Mouse (Mus musculus): ENCODE data around the gene Defb21.

Gene Defb21

DNA sequence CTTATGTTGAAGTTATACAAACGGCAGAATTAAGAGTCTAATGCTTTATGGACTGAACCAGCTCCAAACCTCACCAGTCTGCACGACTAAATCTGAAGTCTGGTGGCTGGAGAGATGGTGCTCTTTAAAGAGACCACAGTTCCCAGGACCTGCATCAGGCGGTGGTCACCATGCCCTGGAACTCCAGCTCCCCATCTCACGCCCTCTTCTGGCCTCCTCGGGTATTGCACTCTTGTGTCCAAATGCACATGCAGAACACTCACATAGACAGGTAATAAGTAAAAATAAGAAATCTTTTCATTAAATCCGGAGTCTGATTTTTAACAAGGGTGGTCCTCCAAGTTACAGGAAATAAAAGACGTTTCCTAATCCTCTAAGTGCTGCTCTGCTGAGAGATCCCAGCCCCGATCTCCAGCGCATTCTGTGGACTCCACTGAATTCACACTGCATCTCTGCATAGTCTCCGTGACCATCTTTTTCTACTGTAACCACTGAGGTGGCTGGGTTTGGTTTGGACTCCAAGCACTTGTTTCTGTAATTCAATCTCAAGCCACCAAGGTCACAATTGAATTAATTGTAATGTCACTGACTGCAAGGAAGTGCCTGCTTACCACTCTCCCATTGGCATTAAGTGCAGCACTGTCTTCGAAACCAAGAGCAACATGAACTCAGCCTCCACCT, at the start of gene Defb21:
Gene Defb21, plus strand, starts transcription at position 631 of the 681 bp plus-strand sequence.
- DNase-seq (ENCODE audit: low spot score), result no peak

DNA sequence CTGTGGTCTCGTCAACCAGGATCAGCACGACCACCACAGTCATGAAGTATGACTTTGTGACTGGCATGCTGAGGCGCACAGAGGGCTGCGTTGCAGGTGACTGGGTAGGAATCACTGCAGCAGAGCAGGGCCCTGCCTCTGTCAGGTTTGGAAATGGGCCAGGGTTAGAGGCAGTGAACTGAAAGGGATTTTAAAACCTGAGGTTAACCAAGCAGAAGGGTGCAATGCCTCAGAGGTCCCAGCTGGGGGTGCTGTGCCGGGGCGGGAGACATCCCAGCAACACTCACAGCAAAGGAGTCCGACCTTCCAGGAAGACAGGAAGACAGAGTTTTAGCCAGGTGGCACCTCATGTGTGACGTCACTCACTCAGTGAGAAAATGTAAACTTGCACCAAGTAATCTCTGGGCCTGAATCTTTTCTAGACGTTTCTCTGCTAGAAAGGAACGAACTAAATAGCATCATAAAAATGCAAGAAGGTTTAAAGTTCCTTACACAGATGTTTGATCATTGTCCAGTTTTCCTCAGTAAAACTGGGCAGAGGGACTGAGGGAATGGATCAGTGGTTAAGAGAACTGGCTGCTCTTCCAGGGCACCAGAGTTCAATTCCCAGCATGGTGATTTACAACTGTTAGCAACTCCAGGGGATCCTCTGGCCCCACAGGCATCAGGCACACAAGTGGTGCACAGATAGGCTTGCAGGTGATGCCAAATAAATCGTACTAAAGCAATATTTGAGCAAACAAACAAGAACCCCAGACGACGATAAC, 32.4 kb upstream of the Defb21 start, which contains the start of gene Defb29:
Gene Defb29, minus strand, starts transcription at position 155 of the 767 bp plus-strand sequence.
- DNase-seq (ENCODE audit: low spot score), result no peak

DNA sequence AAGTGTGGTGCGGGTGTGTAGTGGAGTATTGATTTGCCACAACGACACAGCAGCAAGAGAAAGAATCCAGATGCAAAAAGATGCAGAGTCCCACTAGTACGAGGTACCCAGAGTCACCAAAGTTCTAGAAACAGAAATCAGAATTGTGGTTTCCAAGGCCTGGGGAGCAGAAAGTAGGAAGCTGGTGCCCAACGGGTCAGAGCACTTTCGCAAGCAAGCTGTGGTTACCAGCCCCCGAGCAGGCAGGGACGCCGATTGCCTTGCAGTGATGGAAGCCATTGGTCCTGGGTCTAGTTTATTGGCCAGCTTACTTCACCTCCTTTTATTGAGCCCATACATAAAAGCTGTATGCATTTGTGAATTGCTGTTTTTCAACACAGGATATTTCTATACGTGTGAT, 30.6 kb upstream of the Defb21 start:
- no peak for DNase-seq (ENCODE audit: low spot score)

DNA sequence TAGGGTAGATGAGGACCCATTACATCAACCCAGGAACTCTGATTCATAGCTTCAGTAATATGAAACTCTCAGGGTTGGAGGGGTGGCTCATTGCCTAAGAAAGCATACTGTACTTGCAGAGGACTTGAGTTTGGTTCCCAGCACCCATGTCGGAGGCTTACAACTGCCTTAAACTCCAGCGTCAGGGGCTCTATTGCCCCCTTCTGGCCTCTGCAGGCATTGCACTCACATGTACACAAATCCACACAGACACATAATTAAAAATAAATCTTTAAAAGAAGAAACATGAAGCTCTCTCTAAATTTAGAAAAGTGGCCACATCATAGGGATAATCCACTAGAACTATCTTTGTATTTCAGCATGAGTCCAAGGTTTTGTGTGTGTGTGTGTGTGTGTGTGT, 29.6 kb upstream of the Defb21 start:
- no peak for DNase-seq (ENCODE audit: low spot score)

DNA sequence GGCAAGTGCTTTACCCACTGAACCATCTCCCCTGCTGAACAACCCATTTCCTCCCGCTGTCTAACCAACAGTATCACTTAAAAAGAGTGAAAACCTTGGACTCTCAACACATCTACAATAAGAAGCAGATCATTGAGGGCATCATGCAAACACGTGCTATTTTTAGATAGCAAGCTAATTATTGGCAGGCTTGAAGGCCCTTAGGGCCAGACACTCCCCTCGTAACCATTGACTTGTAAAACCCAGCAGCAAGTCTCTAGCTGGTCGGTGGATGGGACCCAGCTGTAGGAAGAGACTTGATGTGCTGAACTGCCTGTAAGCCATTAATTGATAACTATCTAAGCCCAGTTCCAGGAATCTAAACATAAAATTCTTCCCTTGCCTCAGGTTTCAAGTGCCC, 29.1 kb upstream of the Defb21 start:
- DNase-seq (ENCODE audit: low spot score), result no peak

DNA sequence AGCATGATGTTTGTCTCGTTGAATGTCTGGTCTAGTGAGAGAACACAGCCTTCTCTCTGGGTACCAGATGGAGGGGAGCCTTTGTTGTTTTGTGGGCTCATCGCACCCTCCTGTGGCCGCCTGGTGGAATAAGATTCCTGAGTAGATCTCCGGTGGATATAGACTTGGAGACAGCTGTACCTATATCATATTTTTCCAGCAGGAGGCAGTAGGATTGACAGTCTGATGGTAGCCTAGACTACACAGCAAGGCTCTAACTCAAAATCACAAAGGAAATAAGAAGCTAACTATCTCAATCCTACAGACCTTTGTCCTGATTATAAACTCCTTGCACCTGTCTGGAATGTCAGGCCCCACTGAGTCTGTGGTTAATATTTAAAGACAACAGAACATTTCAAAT, 27.9 kb upstream of the Defb21 start:
- no peak for DNase-seq (ENCODE audit: low spot score)

DNA sequence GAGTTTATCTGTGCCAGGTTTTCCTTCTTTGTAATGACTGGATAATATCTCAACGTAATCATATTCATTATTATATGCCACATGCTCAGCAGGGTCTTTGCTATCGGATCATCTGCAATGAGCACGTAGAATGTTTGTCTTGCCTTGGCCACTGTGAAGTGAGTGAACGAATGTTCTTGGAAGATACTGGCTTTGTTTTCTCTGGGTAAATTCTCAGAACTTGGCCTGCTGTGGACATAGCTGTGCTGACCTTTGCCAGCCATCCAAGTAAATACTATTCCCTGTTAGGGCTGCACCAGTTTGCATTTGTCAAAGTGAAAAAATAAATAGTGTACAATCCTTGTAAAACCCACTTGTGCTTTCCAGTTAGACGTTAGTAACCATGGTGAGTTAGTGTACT, 24.4 kb upstream of the Defb21 start:
- DNase-seq (ENCODE audit: low spot score), result no peak

DNA sequence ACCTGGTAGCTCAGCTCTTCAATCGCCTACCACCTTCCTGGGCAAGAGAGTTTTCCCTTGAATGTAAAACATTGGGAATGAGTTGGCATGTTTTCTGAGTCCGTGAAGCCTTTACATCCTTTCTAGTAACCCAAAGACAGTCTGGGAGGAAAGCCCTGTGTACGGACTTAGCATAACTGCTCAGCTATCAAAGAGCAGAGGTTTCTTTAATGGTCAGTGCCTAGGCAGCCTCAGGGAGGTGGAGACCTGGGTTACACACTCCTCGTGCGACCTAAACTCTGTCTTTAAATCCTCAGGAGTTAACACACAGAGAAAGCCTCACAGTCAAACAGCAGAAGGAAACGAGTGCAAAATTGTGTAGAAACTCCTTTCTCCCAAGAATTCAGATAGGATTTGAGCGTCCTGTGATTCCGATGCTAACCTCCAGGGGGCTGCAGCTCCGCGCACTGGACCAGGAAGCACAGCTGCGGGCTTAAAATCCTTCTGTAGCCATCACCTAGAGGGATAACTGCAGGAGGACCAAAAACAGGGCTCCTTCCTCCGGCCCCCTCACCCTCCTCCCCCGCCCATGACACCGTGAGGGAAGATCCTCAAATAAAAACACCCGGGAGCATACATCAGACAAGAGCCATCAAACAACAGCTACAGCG, 18.6 kb upstream of the Defb21 start:
- peak; percentile 24 for DNase-seq (ENCODE audit: low spot score)

DNA sequence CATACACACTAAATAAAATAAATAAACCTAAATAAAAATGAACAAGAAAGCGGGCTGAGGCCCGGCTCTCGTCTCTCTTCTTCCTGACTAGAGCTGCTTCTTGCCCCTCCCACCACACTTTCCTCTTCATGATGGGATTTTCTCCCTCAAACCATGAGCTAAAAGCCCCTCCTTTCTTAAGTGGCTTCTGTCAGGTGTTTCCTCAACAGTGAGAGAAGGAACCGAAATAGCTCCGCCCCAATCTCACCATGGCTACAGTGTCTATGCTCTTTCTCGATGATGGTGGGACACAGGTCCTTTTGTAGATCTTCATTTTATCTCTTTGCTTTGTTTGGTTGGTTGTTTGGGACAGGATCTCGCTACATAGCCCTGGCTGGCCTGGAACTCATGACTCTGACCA, 15.9 kb upstream of the Defb21 start:
- DNase-seq (ENCODE audit: low spot score), result no peak

DNA sequence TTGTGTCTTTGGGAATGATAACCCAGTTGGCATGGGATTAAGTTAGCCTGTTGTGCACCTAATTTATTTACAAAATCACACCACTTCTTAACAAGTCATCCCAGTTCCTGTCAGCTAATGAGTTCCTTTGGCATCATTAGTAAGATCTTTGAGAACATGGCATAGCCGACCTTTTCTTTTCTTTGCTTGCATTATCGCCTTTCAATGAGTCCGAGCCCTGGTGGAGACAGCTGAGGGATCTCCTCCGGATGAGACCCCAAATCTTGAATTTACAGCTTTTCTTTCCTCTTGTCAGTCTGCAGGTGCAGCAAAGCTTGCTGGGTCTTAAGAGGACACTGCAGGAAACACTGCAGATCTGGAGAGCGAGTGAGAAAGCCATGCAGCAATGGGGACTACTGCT, 3.5 kb upstream of the Defb21 start, which contains the start of gene Gm17416:
Gene Gm17416, plus strand, starts transcription at position 301 of the 400 bp plus-strand sequence.
- DNase-seq (ENCODE audit: low spot score), result no peak

DNA sequence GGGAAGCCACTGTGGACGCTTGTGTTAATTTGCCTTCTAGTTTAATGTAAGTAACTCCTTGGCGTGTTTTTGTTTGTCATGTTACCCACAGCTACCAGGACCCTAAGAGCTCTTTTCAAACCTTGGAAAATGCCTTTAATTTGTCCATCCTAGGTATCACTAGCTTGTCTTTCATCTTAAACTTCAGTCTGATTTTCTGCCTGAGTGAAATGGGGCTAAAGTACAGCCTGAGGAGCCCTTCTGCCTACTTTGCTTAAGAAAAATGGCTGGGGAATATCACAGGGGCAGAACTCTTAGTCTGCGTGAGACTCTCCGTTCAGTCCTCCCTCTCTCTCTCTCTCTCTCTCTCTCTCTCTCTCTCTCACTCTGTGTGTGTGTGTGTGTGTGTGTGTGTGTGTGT, 2.7 kb upstream of the Defb21 start:
- no peak for DNase-seq (ENCODE audit: low spot score)

DNA sequence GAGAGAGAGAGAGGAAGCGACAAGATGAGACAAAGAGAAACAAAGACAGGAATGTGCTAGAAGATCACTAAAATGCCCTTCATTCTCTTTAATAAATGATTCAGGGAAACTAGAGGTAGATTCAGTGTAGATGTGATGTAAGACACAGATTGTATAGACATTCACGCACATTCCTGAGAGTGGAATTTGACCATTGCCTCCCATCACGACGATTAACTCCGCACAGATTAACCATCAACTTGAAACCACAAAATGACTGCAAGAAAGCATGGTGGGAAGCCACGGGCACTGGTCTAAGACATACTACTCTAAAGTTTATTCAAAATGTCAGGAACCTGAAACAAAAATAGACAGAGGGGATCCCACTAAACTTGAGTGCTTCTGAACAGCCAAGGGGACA, 2.2 kb upstream of the Defb21 start:
- no peak for DNase-seq (ENCODE audit: low spot score)

DNA sequence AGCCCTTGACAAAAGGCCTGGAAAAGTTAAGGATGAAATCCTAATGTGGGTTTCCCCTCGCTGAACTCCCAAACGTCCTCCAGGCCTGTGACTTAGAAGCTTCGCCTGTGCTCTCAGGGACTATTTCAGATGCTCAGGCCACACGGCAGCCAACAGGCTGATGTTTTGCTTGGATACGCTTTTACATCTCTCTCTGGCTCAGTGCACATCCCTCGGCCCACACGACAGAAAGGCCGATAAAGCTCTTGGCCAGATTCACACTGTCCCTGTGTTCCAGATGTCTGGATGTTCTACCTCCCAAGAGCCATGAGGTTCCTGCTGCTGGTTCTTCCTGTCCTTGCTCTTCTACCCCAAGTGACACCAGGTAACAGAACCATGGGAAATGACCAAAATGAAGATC, 940 bp downstream of the Defb21 start:
- no peak for DNase-seq (ENCODE audit: low spot score)

DNA sequence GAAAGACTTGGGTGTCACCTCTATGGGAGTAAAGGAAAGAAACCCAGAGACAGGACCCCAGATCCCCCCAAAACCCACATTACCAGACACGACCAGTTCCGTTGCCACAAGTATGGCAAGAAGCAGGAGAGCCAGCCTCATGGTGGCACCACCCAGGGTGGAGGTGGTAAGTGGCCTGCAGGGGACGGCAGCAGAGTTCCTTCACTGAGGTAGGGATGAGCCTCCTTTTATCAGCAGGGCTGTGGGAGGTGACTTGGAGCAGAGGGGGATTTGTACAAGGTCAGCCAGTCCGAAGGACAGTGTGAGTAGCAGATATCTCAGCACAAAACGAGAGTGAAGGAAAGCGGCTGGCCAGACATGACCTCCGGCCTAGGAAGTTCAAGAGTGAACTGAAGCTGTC, 7.6 kb downstream of the Defb21 start, which contains the start of gene Defb19:
Gene Defb19, minus strand, starts transcription at position 206 of the 400 bp plus-strand sequence.
- no peak for DNase-seq (ENCODE audit: low spot score)

DNA sequence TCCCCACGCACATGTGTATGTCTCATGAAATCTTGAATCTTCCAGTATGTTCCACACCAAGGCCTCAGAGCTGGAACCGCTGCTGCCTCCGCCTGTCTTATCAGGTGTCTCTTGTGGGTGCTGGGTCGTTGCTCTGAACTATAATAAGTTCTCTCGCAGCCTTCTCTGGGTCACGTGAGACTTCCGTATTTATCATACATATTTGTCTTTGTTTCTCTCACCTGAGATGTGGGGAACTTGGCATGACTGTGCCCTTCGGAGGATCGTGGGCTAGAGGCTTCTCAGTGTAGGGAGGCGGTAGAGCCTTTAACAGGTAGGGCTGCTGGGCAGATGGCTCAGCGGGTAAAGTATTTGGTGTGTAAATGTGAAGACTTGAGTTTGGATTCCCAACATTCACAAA, 8.1 kb downstream of the Defb21 start:
- DNase-seq (ENCODE audit: low spot score), result no peak

DNA sequence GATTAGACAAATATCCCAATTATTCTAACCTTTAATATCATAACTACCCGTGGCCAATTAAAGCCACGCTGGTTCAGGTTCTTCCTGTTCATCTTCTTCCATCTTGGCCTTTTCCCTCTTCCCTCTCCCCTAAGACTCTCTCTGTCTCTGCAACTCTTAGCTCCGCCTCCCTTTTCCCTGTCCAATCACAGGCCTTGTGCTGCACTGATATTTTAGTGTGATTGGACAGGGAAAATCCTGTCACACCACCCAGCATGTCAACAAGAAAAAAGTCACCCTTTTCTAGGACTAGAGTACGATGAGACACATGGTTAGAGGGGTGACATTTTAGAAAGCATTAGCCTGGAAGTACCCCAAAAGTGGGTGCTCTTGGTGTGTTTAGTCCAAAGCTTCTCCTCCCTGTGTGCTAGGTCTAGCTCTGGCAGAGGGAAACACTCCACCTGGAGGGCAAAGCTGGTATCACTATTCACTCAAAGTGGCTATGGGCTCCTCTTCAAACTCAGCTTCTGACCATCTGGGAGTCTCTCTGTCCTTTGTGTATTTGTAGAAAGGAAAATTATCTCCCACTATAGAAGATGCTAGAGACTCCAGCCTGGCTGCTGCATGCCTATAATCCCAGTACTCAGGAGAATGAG, 14.5 kb downstream of the Defb21 start:
- DNase-seq (ENCODE audit: low spot score), result no peak

DNA sequence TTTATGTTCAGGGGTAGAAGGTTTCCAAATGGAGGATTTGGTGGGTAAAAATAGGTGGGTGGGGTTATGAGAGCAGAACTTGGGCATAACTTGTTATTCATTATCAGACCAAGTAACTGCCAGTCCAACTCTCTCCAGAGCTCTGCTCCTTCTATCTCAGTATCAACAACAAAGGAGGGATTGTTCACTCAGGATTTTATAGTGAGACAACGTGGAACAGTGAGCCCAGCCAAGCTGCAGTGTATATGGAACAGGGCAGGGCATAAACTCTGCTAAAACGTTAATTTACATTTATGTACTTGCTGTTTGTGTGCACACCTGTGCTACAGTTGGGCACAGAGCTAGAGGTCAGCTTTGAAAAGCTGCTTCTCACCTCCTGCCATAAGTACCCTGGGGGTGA, 15.9 kb downstream of the Defb21 start:
- no peak for DNase-seq (ENCODE audit: low spot score)

DNA sequence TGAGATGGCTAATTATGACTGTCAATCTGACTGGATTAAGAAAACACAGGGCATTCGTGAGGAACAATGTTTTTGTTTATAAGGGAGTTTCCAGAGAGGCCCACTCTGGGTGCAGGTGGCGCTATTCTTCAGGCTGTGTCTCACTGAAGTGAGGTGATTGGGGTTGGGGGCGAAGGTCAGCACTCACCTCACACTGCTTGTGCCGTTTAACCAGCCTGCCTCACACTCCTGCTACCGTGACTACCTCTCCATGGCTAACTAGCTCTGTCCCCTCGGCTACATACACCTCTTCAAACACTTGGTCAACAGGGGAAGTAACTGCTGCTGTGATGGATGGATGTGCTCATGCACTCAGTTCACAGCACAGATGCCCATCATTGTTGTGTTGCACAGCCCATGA, 16.5 kb downstream of the Defb21 start:
- no peak for DNase-seq (ENCODE audit: low spot score)

DNA sequence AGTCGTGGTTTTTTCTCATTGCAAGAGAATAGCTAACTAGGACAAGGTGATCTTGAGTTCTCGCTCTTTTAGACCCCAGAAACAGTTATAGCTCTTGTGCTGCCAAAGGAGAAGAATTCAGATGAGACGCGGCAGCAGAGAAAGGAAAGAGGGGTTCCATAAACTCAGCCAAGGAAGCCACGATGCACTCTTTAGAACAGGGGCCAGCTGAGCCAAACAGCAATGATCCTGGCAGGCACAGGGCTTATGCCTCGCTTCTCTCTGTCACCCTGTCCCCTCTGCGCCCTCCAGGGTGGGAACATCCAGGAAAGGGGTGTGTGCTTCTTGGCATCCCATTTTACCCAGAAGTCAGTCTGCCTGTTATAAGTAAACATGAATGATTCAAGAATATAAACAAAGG, 26.8 kb downstream of the Defb21 start, which contains the start of gene Defb45:
Gene Defb45, minus strand, starts transcription at position 101 of the 400 bp plus-strand sequence.
- DNase-seq (ENCODE audit: low spot score), result no peak

DNA sequence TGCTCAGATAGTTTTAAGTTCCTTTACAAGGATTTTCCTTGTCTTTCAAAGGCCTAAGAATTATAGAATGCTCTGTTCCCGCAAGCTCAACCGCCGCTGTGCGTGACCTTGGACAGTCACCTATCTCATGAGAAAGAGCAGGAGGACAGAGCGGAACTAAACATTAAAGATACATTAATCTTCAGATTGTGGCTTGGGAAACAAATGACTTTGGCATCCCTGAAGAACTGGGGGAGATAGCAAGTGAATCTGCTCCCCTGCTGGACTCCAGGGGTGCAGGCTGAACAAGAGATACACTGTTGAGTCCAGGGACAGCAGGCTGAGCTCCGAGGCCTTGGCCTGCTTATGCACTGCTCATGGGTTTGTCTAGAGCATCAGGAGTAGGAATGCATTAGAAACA, 27.5 kb downstream of the Defb21 start:
- DNase-seq (ENCODE audit: low spot score), result no peak

DNA sequence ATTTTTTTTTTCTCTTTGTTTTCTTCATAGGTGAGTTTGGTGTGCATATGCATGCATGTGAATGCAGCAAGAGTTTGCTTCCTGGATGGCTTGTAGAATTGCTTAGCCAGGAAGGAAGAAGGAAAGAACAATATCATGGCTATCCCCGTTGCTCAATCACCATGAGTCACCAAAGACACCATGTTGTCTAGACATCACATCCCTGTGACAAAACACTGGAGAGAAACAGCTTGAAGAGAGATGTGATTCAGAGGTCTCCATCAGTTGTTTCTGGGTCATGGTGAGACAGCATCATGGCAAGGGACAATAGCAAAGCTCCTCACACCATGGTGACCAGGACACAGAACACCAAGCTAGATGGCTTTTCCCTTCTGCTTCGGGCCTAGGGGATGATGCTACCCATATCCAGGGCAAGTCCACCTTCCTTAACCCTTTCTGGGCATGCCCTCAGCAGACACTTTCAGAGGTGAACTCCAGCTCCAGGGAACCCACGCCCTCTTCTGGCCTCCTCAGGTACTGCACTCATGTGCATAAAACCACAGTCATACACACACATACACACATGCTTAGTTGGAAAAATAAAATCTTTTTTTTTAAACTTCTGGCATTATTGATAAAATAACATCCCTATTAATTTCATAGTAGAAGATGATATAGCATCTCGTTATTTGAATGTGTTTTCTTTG, 28.9 kb downstream of the Defb21 start:
- DNase-seq (ENCODE audit: low spot score), result no peak

DNA sequence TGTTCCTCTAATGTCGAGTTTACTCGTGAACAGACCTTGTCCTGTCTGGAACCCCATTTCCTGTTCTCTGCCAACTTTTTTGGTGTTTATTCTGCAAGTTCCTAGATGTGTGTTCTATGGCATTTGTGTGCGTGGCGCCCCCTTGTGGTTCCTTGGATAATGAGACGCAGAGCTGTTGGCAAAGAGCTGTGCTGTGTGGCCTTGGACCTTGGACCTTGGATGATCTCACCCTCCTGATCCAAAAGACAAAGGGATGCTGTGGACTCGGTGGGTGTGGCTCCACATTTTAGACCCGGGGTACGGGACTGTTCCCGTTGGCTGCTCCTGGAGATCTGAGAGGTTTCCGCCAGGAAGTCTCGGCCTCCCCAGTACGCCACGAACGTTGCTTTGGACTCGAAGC, 31.5 kb downstream of the Defb21 start, which contains the start of gene Defb36:
Gene Defb36, plus strand, starts transcription at position 271 of the 400 bp plus-strand sequence.
- DNase-seq (ENCODE audit: low spot score), result no peak

Measured in ovary, postnatal 10 days (tissue).